Mouse (Mus musculus) lung, postnatal 0 days (tissue): ENCODE data around the gene Gm20388.

ENCODE experiments used
- CTCF ChIP-seq: IDR thresholded peaks from 2 replicates; pipeline ENCODE4 v1.5.1; 2016; ENCODE audit warnings: antibody characterized with exemption, mild to moderate bottlenecking
- EP300 ChIP-seq: IDR thresholded peaks from 2 replicates; pipeline ENCODE4 v1.6.1; 2016; ENCODE audit warnings: antibody characterized with exemption, mild to moderate bottlenecking, control low read depth

- TF ChIP-seq CTCF = no peak
- TF ChIP-seq EP300 = no peak
These were observed 1198.0 kb downstream of the Gm20388 start for GRCm38 (mm10) chr8:121108657-121109056.
